Mouse (Mus musculus) thymus, postnatal 36 days (tissue): Measurements from ENCODE around the gene Rfx3.
A peak's percentile ranks its signal among the peaks of the same experiment; 100 is the strongest.

Experiments used
- DNase-seq, 2 experiments: peaks; one replicate each; pipeline ENCODE4 v3.0.0; 2022; ENCODE audit warnings: mixed read lengths in 2 of 2

Rfx3 gene

GRCm38 (mm10) chr19:27904655-27905054 lies 106.3 kb downstream of the Rfx3 start:
- no peak for DNase-seq

DNA sequence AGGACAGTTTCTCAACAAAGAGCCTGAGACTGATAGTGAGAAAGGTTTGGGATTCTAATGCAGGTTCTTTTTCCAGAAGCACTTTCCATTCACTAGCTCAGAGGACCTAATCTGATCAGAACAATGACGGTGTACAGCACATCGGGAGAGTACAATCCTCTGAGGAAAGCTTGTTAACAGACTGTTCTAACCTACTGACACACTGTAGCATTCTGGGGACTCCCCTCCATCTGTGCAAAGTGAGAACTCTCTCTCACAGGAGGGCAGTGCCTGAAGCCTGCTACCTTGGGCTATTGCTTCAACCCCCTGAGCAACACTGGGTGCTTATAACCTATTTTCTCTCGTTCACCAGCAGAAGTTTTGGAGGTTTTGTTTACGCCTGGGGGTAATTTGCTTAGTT lies 106.8 kb downstream of the Rfx3 start:
- no peak for DNase-seq

- DNase-seq = no peak
Observed at GRCm38 (mm10) chr19:27902601-27903000, 108.4 kb downstream of the Rfx3 start.

- DNase-seq = no peak
Observed at GRCm38 (mm10) chr19:27901693-27902092, 109.3 kb downstream of the Rfx3 start.

DNA sequence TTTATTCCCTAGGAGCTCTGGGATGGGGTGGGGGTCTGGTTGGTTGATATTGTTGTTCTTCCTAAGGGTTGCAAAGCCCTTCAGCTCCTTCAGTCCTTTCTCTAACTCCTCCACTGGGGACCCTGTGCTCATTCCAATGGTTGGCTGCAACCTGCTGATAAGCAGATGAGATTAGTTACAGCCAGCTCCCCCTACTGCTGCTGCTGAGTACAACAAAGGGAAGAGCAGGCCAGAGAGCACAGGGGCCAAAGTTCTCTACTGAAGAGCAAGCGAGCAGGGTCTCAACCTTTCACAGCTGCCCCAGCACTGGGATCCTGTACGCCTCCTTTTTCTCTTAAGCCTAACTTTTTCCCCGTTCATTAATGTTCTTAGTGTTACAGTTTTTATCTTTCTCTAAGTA lies 126.4 kb downstream of the Rfx3 start:
- DNase-seq = peak in 1 of 2 experiments; percentile 9

- DNase-seq = no peak
Observed at GRCm38 (mm10) chr19:27877429-27877828, 133.5 kb downstream of the Rfx3 start.

- no peak for DNase-seq
Observed at GRCm38 (mm10) chr19:27870794-27871193, 140.2 kb downstream of the Rfx3 start.

DNA sequence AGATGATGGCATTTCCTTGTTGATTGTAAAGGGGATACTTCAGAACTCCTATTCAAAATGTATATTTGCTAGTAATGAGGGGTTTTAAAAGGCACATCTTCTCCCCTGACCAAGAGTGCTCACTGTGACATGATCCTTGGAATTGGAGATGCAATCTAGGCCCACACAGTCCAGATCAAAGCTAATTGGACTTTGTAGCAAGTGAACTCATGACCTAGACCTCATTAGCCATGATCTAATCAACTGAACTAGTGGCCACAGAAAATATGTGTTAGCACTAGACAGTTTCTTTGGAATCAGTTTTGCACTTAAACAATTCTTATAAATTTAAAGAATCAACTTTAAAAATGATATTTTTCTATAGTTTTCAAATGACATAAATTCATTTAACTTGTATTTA lies 151.3 kb downstream of the Rfx3 start:
- no peak for DNase-seq

DNA sequence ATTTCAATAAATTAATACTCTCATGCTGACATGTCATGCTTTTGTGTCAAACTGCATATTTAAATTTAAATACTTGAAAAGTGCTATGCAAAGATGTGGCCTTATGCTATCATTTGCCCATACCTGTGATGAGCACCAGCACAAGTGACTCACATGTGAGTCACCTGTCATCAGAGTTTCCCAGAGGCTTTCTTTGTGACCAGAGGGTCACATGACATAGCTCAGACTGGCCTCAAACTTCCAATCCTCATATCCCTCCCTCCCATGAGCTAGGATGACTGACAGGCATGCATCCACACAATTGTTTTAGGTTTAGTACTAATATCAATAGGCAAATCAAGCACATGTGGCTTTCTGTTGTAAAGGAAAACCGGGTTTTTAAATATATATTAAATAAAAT lies 162.0 kb downstream of the Rfx3 start:
- DNase-seq = no peak

GRCm38 (mm10) chr19:27847055-27847454 lies 163.9 kb downstream of the Rfx3 start:
- no peak for DNase-seq

DNA sequence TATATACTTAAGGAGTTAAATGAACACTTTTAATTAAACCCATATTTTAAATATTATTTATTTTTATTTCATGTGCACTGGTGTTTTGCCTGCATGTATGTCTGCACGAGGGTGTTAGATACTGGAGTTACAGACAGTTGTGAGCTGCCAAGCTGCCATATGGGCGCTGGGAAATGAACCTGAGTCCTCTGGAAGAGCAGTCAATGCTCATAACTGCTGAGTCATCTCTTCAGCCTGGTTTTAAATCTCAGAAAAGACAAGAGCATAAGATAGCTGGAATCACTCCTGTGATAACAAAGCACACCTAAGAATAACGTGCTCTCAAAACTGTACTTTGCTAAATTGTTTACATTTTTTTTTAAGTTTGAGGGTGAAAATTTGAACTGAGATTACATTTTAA lies 172.3 kb downstream of the Rfx3 start:
- no peak for DNase-seq

- DNase-seq = no peak
Observed at GRCm38 (mm10) chr19:27838041-27838440, 172.9 kb downstream of the Rfx3 start.

- no peak for DNase-seq
Observed at GRCm38 (mm10) chr19:27832448-27832847, 178.5 kb downstream of the Rfx3 start.

DNA sequence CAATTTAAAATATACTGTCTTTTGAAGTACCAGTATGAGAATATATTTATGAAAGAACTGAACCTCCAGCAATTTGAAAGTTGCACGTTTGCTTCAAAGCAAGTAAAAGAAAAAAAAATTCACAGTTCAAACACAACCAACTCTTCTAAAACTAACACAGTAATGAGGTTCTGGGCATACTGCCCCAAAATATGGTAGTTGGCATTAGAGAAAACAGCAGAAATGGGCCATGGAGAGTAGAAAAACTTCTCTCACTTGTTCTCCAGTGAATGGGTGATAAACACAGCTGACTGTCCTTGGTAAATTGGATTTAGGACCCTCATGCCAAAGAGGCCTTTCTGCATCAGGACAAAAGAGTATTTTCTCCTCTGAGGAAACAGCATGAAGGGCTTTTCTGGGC lies 182.7 kb downstream of the Rfx3 start:
- DNase-seq = no peak

DNA sequence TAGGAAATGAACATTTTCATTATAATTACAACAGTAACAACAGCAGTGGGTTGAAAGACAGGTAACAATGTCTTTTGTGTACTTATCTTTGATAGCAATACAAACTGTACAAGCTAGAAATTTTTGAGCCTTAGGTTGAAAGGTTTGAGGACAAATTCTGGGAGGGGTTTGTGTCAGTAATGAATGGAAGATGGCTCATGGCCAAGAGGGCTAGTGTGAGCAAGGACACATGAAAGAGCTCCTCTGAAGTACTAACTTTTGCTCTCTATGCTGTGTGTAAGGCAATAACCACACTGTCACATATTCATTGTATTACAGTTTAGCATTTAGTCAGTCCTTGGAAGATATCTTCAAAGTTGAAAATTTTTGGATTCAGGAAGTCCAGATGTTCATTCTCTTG lies 193.3 kb downstream of the Rfx3 start:
- no peak for DNase-seq

GRCm38 (mm10) chr19:27780030-27780429 lies 230.9 kb downstream of the Rfx3 start:
- DNase-seq = peak; percentile 20 to 24

DNA sequence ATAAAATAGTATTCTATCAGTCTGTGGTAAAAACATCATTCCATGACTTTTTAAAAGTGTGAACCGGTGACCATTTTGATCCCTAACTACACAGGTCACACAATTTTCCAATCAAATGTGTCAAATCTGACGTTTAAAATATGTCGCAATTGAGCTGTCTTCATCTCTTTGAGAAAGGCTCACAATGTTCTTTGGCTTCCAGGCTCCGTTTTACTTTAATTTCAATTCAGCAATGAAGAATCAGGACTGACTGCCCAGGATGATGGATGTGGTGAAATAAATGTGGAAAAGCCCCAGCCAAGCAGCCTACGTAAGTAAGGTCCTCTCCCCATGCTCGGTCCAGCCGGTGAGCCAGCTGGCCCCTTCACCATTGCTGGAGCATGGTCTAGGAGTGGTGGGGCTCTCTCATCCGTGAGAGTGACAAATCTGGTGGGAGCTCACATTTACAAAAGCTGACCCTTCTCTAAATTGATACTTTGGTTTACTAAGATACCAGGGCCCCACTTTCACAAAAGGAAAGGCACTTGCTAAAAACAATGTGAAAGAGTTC lies 240.2 kb downstream of the Rfx3 start:
- no peak for DNase-seq

GRCm38 (mm10) chr19:27768444-27768843 lies 242.5 kb downstream of the Rfx3 start:
- no peak for DNase-seq

DNA sequence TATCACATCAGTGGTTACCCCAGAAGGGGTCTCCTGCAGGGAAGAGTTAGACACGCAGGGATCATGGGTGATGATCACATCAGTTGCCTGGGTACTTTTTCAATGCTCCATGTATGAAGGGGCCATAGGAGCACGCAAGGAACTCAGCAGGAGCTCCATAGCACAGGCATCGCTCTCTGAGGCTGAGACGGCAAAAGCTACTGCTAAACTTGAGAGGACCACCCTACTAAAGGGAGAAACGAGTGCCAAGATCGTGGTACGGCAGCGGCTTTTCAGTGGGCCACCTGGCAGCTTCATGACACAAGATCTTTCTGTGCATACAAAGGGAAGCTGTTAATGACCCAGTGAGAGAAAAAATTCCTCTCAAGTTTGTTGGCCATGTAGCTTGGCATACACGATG lies 250.7 kb downstream of the Rfx3 start:
- DNase-seq = no peak

DNA sequence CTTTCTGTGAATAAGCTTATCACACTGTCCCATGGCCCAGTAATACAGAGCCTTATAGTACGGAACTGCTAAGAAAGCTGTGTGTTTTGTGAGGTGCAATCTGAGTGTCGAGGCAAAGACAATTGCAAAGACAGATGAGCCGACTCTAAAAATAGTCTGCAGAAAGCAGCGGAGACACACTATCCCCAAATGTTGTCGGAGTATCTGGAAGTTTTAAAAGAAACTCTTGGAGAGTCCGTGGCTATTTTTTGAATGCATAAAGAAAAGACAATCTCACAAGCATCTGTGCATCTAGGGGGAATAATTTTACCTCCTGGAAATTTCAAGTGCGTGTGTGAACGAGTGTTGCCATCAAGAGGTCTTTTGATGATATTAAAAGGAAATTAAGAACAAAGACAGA lies 251.6 kb downstream of the Rfx3 start:
- no peak for DNase-seq

DNA sequence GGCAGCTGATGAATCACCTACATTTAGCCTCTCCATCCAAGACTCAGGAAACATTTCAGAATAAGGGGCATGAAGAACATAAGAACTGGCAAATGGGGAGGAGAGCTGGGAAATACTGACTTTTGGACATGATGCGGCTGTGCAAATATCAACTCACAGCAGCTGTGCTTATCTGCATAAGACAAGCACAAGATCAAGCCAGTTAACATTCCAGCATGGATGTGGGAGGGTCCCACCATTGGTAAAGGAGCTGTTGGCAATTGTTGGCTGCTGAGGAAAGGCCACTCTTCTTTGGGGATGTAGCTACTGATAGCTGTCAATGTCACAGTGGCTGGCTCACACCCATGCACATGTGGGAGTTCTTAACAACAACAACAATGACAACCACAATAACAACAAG lies 263.7 kb downstream of the Rfx3 start:
- no peak for DNase-seq

GRCm38 (mm10) chr19:27738908-27739307 lies 272.1 kb downstream of the Rfx3 start:
- DNase-seq = no peak

DNA sequence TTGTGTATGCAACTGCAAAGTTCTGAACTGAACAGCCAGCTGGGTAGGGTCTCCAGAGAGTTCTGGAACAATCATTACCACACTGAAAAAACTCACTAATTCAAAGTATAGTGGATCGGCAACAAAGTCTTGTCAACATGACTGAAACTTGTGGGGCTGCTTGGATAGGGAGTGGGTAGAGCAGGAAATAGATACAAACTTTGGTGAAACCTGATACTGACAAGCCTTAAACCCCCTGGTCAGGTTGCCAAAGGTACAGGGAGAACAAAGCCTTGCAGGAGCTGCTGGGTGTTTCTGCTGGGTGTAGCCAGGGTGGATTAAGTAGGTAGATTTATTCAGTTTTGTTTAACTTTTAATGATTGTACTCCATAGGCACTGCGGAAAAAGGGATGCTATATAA lies 274.4 kb downstream of the Rfx3 start:
- DNase-seq = no peak

DNA sequence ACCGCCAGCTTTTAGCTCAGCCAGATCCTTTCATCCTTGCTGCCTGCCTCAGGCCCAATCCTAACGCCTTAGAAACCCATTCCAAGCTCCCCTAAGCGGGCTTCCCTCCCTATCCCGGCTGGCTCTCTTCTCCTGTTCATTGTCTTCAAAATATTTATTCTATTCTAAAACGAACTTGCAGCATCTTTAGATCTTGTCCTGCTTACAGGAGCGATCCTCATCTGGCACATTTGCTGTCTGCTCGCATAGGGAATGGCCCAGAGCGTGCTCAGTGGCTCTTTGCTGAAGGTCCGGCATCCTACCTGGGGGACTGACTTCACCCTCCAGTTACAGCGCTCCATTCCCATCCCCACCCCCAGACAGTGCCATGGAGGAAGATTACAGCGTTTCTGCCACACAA lies 292.0 kb downstream of the Rfx3 start:
- DNase-seq = no peak

- DNase-seq = no peak
Observed at GRCm38 (mm10) chr19:27716274-27716673, 294.7 kb downstream of the Rfx3 start.
